Mouse (Mus musculus): Measurements from ENCODE around the gene Sept1.

GRCm38 (mm10) chr7:127216307-127216706, 16.6 kb downstream of the Sept1 start:
- no peak for TF ChIP-seq CTCF (IDR thresholded peaks at IDR 0.05; ENCODE audit: low read depth, low read length)
- no peak for TF ChIP-seq POLR2A (IDR thresholded peaks at IDR 0.05; ENCODE audit: borderline replicate concordance, low read depth, low read length)

Data from bone marrow macrophage, adult 2 months (primary cell).